Mouse (Mus musculus): ENCODE results near the gene Edf1. TPM values are rescaled to one million over a fixed set of nuclear protein-coding genes. Genes with fewer than 3 reads are reported as not detected.

Edf1 gene
- polyA plus RNA-seq, 1 experiment from 2014 or later = 297 TPM

DNA sequence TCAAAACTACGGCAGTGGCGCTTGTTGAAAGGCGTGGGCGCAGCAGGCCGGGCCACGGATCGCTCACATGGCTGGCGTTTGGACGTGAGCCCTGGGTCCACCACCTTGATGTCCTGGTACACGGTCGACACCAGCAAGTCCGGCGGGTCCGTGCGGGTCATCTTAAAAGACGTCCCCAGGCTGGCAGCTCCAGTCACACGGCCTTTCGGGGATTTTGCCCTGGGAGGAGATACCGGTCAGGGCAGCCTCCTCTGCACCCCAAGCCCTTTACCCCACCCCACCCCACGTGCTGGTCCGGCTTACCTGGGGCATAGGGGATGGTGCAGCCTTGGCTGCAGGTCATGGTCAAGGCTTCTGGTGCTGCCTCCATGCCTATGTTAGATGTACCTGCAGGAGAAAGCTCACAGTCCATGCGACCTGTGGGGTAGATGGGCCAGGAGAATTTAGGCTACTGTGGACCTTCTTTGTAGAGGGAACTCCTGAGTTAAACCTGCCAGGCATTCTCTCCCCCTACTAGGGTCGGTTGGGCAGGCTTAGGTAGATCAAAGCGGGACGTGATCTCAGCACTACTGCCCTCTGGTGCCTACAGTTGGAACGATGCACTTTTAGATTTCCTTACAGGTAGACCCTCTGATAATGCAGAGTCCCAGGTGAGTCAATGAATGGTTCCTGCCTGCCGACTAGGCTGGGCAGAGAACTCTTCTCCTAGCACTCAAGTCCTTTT is 22.3 kb downstream of the Edf1 start:
- TF ChIP-seq CTCF (IDR thresholded peaks at IDR 0.05) (peak; percentile 68), EP300 (IDR thresholded peaks at IDR 0.05) (no peak)
- Histone ChIP-seq H3K4me1 (ENCODE audit: insufficient read depth, low read depth, low read length) (peaks cover 28% of the 10 kb centered on the region), H3K27ac (ENCODE audit: low read length) (no peak overlapping the region), H3K36me3 (ENCODE audit: insufficient read depth, low read length) (no peaks in the 10 kb centered on the region), H3K4me2 (replicated peaks; ENCODE audit: low read depth, low read length) (peak overlapping the region; percentile 33; the same call in 1 of the 2 replicates), H3K9ac (replicated peaks; ENCODE audit: low read depth) (no peak overlapping the region), H3K9me3 (ENCODE audit: low read length) (no peaks in the 10 kb centered on the region), H3K4me3 (ENCODE audit: low read depth, low read length) (peak overlapping the region; percentile 24; the same call in 1 of the 2 replicates), H3K27me3 (replicated peaks; ENCODE audit: insufficient read depth, low read length) (peaks cover 53% of the 10 kb centered on the region)
- DNase-seq (ENCODE audit: low spot score) = peak; percentile 43
- no peak for ATAC-seq
- 5% methylated on average over 27 of the region's 27 CpGs for WGBS

DNA sequence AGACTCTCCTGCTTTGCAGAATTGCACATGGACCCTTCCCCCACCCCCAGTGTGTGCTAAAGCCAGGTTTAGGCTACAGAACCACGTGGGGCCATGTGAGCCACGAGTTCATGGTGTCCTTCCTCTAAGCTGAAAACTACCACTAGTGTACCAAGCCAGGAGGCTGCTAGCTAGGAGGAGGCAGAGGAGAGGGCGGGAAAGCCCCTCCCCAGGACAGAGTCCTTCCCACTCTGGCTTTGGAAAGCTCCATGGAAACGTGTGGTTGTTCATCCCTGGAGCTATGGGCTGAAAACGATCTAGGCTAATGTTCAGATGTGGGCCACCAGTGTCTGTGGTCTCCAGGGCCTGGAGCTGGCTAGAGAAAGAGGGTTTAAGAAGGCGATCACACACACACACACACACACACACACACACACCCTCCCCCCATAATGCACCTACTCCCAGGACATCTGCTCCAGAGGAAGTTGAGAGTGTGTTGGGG is 23.0 kb downstream of the Edf1 start:
- H3K4me1 ChIP-seq (ENCODE audit: insufficient read depth, low read depth, low read length) = peaks cover 26% of the 10 kb centered on the region
- H3K27me3 ChIP-seq (replicated peaks; ENCODE audit: insufficient read depth, low read length) = peaks cover 53% of the 10 kb centered on the region
- DNase-seq (ENCODE audit: low spot score) (no peak), ATAC-seq (no peak)
- no peak overlapping the region for H3K9ac ChIP-seq (replicated peaks; ENCODE audit: low read depth)
- H3K27ac ChIP-seq (ENCODE audit: low read length) = no peak overlapping the region
- H3K9me3 ChIP-seq (ENCODE audit: low read length) = no peaks in the 10 kb centered on the region
- no peak overlapping the region for H3K4me2 ChIP-seq (replicated peaks; ENCODE audit: low read depth, low read length)
- WGBS = 31% methylated on average over 6 of the region's 6 CpGs
- H3K4me3 ChIP-seq (ENCODE audit: low read depth, low read length) = no peak overlapping the region
- TF ChIP-seq EP300 (IDR thresholded peaks at IDR 0.05) = no peak
- H3K36me3 ChIP-seq (ENCODE audit: insufficient read depth, low read length) = 0 out of 2 replicates have a peak, but pooled peaks cover 5% of the 10 kb centered on the region

DNA sequence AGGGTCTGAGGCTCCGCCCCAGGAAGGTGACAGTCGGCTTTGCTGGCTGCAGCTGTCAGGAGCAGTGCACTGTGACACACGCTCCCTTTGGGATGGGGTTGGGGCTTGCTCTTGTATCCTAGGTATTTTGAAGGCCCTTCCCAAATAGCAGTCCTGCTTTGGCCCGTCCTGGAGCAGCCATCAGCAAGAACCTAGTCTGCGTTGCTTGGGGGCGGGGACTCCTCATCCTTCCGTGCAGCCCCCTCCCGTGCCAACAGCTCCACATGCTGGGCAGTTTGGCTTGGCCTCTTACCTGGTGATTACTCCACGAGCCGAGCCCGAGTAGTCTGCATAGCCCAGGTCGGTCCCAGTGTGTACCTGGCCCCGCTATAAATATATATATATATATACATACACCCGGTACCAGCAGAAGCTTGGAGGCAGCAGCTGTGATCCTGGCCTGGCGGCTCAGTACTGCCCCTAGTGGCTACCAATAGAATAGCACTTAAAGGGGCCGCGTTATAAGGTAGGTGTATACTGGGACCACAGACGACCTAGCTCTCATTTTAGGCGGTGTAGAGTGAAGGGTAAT is 23.7 kb downstream of the Edf1 start, which contains the start of gene Ajm1:
Gene Ajm1, minus strand, starts transcription at position 464 of the 571 bp plus-strand sequence.
- DNase-seq (ENCODE audit: low spot score) = peak; percentile 79
- H3K36me3 ChIP-seq (ENCODE audit: insufficient read depth, low read length) = 0 out of 2 replicates have a peak, but pooled peaks cover 5% of the 10 kb centered on the region
- H3K4me3 ChIP-seq (ENCODE audit: low read depth, low read length) = peak within 1 kb of the TSS; percentile 20; the same call in 1 of the 2 replicates
- TF ChIP-seq CTCF (IDR thresholded peaks at IDR 0.05) = peak; percentile 87
- no peak for TF ChIP-seq EP300 (IDR thresholded peaks at IDR 0.05)
- H3K27me3 ChIP-seq (replicated peaks; ENCODE audit: insufficient read depth, low read length) = peaks cover 48% of the 10 kb centered on the region
- peak; percentile 78 for ATAC-seq
- no peak within 1 kb of the TSS for H3K9ac ChIP-seq (replicated peaks; ENCODE audit: low read depth)
- 5% methylated on average over 19 of the region's 19 CpGs for WGBS
- peaks cover 25% of the 10 kb centered on the region for H3K4me1 ChIP-seq (ENCODE audit: insufficient read depth, low read depth, low read length)
- H3K9me3 ChIP-seq (ENCODE audit: low read length) = no peaks in the 10 kb centered on the region
- H3K27ac ChIP-seq (ENCODE audit: low read length) = no peak within 1 kb of the TSS
- H3K4me2 ChIP-seq (replicated peaks; ENCODE audit: low read depth, low read length) = peak within 1 kb of the TSS; percentile 58

DNA sequence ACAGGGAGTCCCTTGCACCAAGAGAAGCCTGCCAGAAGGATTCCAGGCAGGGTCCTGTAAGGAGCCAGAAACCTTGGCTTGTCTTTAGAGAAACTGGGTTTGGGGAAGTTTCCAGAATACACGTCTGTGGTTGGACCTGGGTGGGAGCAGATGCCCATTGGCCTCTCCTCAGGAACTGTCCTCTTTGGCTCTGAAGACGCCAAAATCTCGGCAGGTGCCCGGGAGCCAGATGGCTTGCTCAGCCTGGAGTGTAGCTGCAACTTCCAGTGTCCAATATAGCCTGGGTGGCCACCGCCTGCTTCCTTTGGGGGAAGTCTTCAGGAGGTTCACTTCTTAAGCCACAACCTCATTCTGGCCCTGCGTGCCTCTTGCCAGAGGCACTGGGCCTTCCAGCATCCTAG is 24.3 kb downstream of the Edf1 start:
- H3K9ac ChIP-seq (replicated peaks; ENCODE audit: low read depth) = no peak overlapping the region
- TF ChIP-seq CTCF (IDR thresholded peaks at IDR 0.05) = no peak
- no peak for TF ChIP-seq EP300 (IDR thresholded peaks at IDR 0.05)
- peaks cover 42% of the 10 kb centered on the region for H3K27me3 ChIP-seq (replicated peaks; ENCODE audit: insufficient read depth, low read length)
- no peaks in the 10 kb centered on the region for H3K9me3 ChIP-seq (ENCODE audit: low read length)
- DNase-seq (ENCODE audit: low spot score) (no peak), ATAC-seq (no peak)
- H3K36me3 ChIP-seq (ENCODE audit: insufficient read depth, low read length) = 0 out of 2 replicates have a peak, but pooled peaks cover 5% of the 10 kb centered on the region
- H3K4me1 ChIP-seq (ENCODE audit: insufficient read depth, low read depth, low read length) = peaks cover 25% of the 10 kb centered on the region
- H3K4me2 ChIP-seq (replicated peaks; ENCODE audit: low read depth, low read length) = peak overlapping the region; percentile 21; the same call in 1 of the 2 replicates
- no peak overlapping the region for H3K4me3 ChIP-seq (ENCODE audit: low read depth, low read length)
- WGBS = 25% methylated on average over 6 of the region's 6 CpGs
- no peak overlapping the region for H3K27ac ChIP-seq (ENCODE audit: low read length)

DNA sequence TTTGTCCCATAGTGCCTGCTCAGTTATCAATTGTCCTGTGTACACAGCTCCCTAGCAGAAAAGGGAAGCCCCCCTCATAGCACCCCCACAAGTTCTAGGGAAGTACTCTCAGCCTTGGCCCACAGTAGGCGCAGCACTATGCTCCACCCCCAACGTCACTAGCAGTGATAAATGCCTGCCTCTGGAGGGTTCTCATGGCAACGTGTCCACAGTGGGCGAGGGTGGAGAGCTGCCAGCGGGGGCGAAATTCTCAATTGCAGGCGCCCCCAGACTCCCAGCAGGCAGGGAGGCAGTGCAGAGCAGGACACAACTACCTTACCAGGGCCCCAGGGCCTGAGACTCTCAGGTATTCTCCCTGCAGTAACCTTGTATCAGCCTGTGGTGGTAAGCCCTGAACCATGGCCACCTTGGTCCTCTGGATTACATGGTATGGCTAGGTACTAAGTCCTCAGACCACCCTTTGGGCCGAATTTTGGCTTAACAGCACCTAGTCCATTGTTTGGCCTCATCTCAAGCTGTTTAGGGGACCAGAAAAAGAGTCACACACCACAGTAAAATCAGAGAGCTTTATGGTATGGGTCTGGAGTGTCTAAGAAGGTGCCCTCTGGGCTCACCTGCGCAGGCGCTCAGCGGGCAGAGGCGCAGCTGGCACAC is 24.9 kb downstream of the Edf1 start:
- Histone ChIP-seq H3K4me3 (ENCODE audit: low read depth, low read length) (no peak overlapping the region), H3K4me1 (ENCODE audit: insufficient read depth, low read depth, low read length) (peaks cover 21% of the 10 kb centered on the region), H3K27me3 (replicated peaks; ENCODE audit: insufficient read depth, low read length) (peaks cover 35% of the 10 kb centered on the region), H3K27ac (ENCODE audit: low read length) (no peak overlapping the region), H3K9me3 (ENCODE audit: low read length) (no peaks in the 10 kb centered on the region), H3K36me3 (ENCODE audit: insufficient read depth, low read length) (0 out of 2 replicates have a peak, but pooled peaks cover 5% of the 10 kb centered on the region), H3K4me2 (replicated peaks; ENCODE audit: low read depth, low read length) (no peak overlapping the region), H3K9ac (replicated peaks; ENCODE audit: low read depth) (no peak overlapping the region)
- ATAC-seq (peak; percentile 23; the same call in 1 of the 2 replicates), DNase-seq (ENCODE audit: low spot score) (no peak)
- WGBS = 43% methylated on average over 12 of the region's 12 CpGs
- TF ChIP-seq EP300 (IDR thresholded peaks at IDR 0.05) = no peak
- no peak for TF ChIP-seq CTCF (IDR thresholded peaks at IDR 0.05)

DNA sequence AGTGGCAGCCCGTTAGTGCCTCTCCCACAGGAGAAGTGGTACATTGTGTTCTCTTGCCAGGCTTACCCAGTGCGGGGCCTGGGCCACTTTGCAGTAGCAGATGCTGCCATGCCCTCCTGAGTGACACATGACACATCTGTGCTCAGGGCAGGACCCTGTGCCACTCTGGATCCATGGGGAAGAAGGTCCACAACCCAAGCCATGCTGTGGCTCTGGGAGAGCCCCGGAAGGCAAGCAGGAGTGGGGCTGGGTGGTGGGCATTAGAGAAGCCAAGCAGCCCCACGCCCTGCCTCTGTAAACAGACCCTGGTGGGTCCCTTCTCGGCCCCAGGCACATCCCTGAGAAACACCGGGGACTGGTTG is 25.5 kb downstream of the Edf1 start:
- Histone ChIP-seq H3K4me2 (replicated peaks; ENCODE audit: low read depth, low read length) (no peak overlapping the region), H3K27me3 (replicated peaks; ENCODE audit: insufficient read depth, low read length) (peaks cover 30% of the 10 kb centered on the region), H3K27ac (ENCODE audit: low read length) (no peak overlapping the region), H3K9me3 (ENCODE audit: low read length) (no peaks in the 10 kb centered on the region), H3K4me3 (ENCODE audit: low read depth, low read length) (no peak overlapping the region), H3K9ac (replicated peaks; ENCODE audit: low read depth) (no peak overlapping the region), H3K36me3 (ENCODE audit: insufficient read depth, low read length) (0 out of 2 replicates have a peak, but pooled peaks cover 5% of the 10 kb centered on the region), H3K4me1 (ENCODE audit: insufficient read depth, low read depth, low read length) (peaks cover 16% of the 10 kb centered on the region)
- TF ChIP-seq CTCF (IDR thresholded peaks at IDR 0.05) (no peak), EP300 (IDR thresholded peaks at IDR 0.05) (no peak)
- 82% methylated on average over 6 of the region's 6 CpGs for WGBS
- DNase-seq (ENCODE audit: low spot score) (no peak), ATAC-seq (no peak)

Data from lung, postnatal 0 days (tissue).